Mouse (Mus musculus): ENCODE results near the gene Abi1.

Abi1 gene

DNA sequence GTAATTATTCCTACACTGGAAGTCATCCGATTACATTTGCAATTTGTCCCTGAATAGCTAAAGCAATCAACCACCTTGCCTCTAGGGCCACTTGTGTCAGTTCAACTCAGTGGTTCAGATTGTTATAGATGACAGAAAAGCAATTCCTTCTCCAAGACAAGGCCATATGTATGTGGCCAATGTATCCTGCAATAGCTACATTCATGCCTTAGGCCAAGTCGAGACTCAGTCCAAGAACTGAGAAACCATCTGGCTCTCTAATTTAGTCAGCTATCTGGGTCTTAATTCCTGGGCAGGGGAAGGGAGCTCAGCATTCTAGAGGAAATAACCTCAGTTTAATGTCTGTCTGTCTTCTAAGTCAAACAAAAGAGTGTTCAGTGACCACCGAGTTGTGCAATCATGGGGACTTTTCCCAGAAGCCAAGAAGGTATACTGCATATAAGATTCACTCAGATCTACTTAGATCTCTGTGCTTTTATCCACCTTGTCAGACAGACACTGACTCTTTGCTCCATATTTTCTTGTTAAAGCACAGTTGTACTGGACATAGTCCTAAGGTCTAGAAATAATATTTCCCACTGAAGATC, 62.6 kb downstream of the Abi1 start:
- CTCF ChIA-PET, result no interaction called here

DNA sequence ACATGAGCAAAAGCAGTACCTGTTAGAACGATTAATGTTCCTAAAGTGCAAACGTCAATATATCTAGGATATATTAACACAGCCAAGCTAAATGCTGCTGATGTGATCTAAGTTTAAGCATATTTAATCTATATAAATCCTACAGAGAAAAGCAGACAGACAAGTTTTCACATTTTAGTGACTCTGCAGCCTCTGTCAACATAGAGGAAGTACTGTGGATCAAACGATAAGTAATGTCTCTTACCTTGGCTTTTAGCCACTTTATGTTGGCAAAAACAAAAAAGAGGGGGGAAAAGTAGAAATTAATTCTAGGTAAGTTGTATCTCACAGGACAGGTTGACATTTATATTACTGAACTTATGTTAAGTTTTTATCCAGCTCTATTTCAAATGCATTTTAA, 77.1 kb downstream of the Abi1 start:
- CTCF ChIA-PET, result no interaction called here

DNA sequence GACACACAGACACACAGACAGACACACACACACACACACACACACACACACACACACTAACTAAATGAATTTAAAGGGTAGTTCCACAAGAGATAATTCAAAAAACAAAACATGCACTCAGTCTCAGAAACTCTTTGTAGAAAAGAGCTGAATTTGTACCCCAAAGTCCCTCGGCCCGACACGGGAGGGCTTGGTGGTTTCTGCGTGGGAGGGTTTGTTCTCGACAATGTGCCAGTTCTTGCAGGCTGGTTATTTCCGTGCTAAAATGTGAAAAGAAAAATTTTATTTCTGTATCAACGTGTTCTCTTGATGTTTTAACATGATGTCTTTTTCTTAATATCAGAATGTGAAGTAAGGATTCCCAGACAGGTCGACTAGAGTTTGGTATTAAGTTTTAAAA, 77.8 kb downstream of the Abi1 start:
- CTCF ChIA-PET, result interaction anchor here (0.6 to 0.7 kb wide), 2 partner anchors 9 to 70 kb away, joined by 4 to 6 read pairs; no protein-coding TSS in a partner anchor

DNA sequence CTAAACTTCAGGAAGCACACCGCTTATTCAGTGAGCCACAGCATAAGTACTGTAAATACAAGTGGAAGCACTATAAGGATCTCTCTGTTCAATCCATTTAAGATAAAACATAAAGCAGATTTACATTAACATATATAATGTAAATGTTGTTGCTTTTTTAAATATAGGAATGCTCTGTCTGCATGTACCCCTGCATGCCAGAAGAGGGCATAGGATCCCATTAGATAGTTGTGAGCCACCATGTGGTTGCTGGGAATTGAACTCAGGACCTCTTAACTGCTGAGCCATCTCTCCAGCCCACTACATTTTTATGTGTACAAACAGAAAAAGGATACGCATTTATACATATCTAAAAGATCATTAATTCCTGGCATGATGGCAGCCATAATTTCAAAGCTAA, 78.4 kb downstream of the Abi1 start:
- CTCF ChIA-PET, result interaction anchor here (0.7 kb wide), 1 partner anchor 69 kb away, joined by 6 read pairs; no protein-coding TSS in a partner anchor

DNA sequence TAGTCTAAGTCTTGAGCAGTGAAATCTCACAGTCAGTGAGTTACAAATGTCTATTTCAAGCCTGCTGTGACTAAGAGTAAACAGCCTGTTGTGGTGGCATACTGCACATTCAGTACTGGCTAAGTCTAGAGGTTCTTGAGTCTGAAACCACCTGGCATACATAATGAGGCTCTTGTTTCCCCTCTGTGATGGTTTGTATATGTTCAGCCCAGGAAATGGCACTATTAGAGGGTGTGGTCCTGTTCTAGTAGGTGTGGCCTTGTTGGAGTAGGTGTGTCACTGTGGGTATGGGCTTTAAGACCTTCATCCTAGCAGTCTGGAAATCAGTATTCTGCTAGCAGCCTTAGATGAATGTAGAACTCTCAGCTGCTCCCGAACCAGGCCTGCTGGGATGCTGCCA, 82.6 kb downstream of the Abi1 start:
- CTCF ChIA-PET, result no interaction called here

DNA sequence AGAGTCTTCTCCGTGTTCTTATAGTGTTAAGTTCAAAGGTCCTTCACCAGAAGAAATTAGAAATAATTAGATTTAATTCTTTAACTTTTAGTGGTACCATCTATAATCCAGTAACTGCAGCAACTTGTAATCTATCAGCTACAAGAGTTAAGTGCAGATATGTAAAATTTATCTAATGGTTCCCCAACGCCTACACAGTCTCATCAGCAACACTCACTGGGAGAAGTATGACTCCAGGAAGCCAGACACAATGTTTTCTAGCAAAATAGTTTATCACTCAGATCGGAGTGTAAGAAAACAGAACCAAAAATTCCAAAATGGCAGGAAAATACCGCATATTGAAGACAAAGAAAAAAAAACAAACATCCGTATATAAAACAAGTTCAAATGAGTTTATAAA, 84.1 kb downstream of the Abi1 start:
- CTCF ChIA-PET, result no interaction called here

DNA sequence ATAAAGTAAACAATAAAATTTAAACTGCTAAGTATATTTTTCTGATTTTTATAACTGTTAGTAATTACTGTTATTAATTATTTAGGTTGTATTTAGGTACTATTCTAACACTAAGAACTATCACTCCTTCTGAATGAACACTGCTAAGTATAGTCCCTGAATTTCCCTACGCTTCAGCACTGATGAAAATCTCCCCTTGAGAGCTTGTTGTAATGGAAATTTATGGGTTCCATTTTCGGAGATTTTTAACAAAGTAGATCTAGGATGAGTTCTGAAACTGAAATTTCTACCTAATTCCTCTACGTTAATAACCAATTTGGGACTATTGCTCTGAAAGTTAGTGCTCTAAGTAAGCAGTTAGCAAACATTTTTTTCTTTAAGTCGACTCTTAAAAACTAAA, 85.8 kb downstream of the Abi1 start:
- CTCF ChIA-PET, result no interaction called here

DNA sequence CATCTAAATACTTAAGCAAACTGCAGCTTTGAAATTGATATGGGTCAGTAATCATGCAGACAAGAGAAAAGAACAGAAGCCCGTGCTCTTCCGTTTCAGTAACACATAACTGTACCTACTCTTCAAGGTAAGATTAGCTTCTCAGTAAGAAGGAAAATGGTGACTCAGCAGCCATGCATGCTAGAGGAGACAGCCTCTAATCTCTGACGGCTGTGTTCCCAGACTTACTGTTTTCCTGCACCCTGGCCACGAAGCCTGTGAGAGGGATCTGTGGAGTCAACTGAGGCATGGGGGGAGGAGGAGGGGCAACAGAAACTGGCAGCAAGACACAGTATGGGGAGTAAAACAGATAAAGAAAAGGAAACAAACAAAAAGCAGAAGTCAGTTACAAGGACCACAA, 90.1 kb downstream of the Abi1 start:
- CTCF ChIA-PET, result no interaction called here

DNA sequence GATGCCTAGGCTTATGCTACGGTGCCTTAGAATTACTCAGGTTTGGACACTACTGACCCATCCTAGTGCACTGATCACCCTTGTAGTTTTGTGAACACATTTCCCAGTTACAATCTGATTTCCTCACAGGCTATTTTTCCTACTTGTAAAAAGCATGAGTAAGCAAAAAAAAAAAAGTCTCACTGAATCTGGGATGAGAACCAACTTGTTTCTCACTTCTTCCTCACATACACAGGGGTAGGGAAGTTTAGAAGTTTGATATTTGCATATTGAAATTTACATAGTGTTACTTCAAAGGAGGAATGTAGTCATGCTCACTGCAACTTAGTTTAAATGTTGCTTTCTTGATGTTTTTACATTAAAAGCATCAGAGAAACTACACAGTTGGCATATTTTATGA, 106.5 kb downstream of the Abi1 start:
- CTCF ChIA-PET, result no interaction called here

DNA sequence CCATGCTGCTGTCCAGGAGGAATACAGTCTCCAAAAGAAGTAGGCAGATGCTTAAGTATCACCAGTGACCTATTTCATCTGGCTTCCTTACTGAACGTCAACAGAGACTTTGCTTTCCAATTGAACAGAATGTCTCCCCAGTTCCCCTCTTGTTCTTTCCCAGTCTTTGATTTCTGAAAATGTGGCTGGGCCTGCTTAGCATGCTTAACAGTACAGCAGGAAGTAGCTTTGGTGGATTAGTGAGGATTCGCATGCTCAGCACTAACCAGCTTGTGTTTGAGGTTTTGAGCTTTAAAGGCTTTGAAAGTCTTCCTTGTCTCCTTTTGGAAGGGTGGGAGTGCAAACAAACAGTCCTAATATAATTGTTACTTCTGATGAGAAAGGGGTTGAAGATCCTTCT, 111.8 kb downstream of the Abi1 start:
- CTCF ChIA-PET, result interaction anchor here (1.2 kb wide), 1 partner anchor 11 kb away, joined by 3 read pairs; no protein-coding TSS in a partner anchor

DNA sequence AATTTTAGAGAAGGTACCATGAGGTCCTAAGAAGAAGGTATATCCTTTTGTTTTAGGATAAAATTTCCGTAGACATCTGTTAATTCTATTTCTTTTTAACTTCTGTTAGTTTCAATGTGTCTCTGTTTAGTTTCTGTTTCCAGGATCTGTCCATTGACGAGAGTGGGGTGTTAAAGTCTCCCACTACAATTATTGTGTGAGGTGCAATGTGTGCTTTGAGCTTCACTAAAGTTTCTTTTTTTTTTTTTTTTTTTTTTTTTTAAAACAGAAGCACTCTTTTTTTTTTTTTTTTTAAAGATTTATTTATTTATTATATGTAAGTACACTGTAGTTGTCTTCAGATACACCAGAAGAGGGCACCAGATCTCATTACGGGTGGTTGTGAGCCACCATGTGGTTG, 114.1 kb downstream of the Abi1 start:
- CTCF ChIA-PET, result interaction anchor here (0.6 kb wide), 2 partner anchors 196 to 602 kb away, joined by 3 read pairs; no protein-coding TSS in a partner anchor

DNA sequence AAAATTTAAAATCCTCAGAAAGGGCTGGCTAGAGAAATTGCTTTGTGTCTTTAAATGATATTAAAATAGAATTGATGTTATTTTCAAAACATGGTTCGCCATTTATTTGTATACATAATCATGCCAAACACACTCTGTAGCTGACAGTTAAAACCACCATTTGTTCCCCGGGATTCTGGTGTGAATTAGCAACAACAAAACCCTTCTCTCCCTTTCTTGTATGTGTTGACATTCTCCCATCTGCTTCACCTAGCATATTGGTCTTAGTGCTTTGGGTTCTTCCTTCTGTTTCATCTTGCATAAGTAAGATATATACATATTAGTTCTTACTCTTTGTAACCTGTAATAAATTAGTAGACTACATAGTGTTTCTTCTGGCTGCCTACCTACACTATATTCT, 121.4 kb downstream of the Abi1 start:
- CTCF ChIA-PET, result interaction anchor here (0.7 kb wide), 1 partner anchor 154 kb away, joined by 4 read pairs; no protein-coding TSS in a partner anchor

DNA sequence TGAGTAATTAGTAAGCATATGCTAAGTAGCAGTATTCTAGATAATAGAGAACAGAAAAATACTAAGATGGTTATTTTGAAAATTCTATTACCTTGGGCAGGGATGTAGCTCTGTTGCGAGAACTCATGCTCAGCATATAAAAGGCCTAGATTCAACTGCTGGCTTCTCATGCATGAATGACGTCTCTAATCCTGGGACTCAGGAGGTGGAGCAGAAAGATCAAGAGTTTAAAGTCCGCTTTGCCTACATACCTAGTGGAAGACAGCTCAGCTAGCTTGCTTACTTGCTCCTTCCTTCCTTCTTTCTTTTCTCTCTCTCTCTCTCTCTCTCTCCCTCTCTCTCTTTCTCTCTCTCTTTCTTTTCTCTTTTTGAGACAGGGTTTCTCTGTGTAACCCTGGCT, 125.6 kb downstream of the Abi1 start:
- CTCF ChIA-PET, result no interaction called here

DNA sequence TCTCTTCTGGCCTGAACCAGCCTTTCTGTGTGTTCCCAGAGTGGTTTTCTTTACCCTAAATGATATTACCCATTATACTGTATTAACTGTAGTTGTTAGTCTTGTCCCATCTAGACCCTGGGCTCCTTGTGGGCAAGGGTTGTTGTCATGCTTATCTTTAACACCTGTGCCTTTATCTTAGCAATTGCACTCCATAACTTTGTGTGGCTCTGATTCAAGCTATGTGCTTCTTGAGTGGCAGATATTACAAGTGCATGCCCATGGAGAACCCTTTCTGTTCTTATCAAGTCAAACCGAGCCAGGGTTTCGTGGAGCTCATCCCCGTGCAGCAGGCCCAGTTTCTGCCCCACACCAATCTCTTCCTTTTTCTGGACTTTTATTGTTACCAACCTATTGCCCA, 136.1 kb downstream of the Abi1 start:
- CTCF ChIA-PET, result no interaction called here

DNA sequence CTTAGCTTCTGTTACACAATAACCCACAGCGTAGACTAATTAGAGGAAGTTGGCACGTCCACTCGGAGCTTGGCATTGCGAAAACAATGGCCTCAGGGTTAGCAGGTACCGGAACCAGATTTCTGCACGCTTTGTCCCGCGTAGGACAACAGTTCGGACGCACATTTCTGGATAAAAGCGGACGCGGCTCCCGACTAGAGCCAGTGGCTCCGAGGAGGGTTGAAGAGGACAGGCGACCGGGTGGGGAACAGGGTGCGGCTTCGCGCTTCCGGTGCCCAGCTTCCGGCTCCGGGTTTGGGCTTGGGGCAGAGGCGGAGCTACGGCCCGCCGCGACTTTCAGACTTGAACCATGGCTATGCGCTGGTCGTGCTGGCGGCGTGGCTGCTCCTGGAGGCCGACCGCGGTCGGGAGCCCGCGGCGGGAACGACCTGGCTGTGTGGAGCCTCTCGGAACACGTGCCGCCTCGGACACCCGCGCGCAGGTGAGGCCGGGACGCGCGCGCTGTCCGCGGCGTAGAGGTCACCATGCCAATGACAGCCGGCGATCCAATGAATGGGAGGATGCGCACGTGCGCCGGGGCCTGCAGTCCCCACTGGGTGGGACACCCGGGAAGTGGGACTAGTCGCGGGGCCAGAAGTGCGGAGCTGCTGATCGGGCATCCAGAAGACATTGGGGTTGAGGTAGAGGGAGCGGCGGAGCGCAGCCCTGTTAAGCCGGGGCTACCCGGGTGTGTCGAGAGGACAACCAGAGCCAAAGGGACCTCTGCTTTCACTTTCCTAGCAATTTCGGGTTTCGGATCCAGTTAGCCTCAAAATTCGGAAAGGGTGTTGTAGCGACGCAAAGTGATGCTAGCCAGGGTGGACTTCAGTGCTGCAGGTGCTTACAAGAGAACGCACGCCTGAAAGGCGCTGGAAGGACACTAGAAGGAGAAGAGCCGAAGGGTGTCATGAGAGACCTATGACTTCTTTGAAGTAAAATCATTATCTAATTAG, 144.5 kb downstream of the Abi1 start, which contains the start of gene Pdss1:
Pdss1 (plus strand) TSS at position 241 of the 992 bp plus-strand sequence.
- CTCF ChIA-PET, result no interaction called here

DNA sequence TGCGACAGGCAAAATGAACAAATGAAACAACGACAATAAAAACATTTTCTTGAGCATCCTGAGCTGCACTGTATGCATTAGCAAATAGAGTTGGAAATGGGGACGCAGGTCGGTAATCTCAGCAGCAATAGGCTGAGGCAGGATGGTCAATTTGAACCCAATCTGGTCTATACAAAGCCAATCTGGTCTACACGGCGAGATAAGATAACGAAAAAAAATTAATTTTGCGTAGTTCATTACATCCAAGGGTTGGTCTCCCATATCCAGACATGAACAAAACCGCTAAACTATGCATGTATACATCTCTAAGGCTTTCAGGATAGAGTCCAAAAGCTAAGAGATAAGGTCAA, 145.1 kb downstream of the Abi1 start:
- CTCF ChIA-PET, result no interaction called here

All from spleen, embryonic (tissue).